Mouse (Mus musculus): ENCODE results near the gene Scai. TPM values are rescaled to one million over a fixed set of nuclear protein-coding genes. Genes with fewer than 3 reads are reported as not detected.

The Scai gene
- polyA plus RNA-seq, 1 experiment from 2014 or later: 16.6 TPM

- peaks cover 5% of the 10 kb centered on the region; the same call in 1 of the 2 replicates for H3K36me3 ChIP-seq (ENCODE audit: control insufficient read depth, insufficient read depth, low read length)
- H3K4me2 ChIP-seq (replicated peaks; ENCODE audit: low read depth, low read length): no peak overlapping the region
- H3K4me1 ChIP-seq (ENCODE audit: control insufficient read depth, insufficient read depth, low read length): no peaks in the 10 kb centered on the region
- no peak for ATAC-seq (ENCODE audit: insufficient number of reproducible peaks, insufficient read depth, low FRiP score, low read depth)
- 88% methylated on average over 4 of the region's 4 CpGs for WGBS
- H3K9me3 ChIP-seq (ENCODE audit: control insufficient read depth, low read depth, low read length): no peaks in the 10 kb centered on the region
- H3K27ac ChIP-seq (ENCODE audit: low read length): no peak overlapping the region
- no peak overlapping the region for H3K9ac ChIP-seq (replicated peaks; ENCODE audit: low read depth, low read length)
- no peaks in the 10 kb centered on the region for H3K27me3 ChIP-seq (ENCODE audit: control insufficient read depth, insufficient read depth, low read length)
- no peak overlapping the region for H3K4me3 ChIP-seq (ENCODE audit: low read depth, low read length)
Observed at GRCm38 (mm10) chr2:39210738-39211137, 20.2 kb upstream of the Scai start.

DNA sequence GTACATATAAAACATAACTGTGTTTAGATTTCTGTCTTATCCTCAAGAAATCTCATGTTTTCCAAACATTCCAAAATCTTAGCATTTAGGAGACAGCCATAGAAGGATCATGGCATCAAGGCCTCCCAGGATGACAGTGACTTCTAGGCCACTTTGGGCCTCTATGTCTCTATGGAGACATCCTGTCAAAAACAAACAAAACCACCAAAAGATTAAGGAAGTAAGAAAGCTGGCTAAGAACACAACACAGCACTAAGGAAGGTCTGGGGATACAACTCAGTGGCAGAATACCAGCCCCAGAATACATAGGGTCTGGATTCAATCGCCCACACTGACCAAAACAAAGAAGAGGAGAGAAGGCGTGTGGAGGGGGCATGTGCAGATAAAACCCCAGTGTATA is 12.8 kb upstream of the Scai start:
- no peak for ATAC-seq (ENCODE audit: insufficient number of reproducible peaks, insufficient read depth, low FRiP score, low read depth)
- 88% methylated on average over 2 of the region's 2 CpGs for WGBS
- no peak overlapping the region for H3K9ac ChIP-seq (replicated peaks; ENCODE audit: low read depth, low read length)
- H3K36me3 ChIP-seq (ENCODE audit: control insufficient read depth, insufficient read depth, low read length): peaks cover 17% of the 10 kb centered on the region; the same call in 1 of the 2 replicates
- H3K27ac ChIP-seq (ENCODE audit: low read length): no peak overlapping the region
- H3K4me2 ChIP-seq (replicated peaks; ENCODE audit: low read depth, low read length): no peak overlapping the region
- no peaks in the 10 kb centered on the region for H3K4me1 ChIP-seq (ENCODE audit: control insufficient read depth, insufficient read depth, low read length)
- no peak overlapping the region for H3K4me3 ChIP-seq (ENCODE audit: low read depth, low read length)
- H3K9me3 ChIP-seq (ENCODE audit: control insufficient read depth, low read depth, low read length): no peaks in the 10 kb centered on the region
- no peaks in the 10 kb centered on the region for H3K27me3 ChIP-seq (ENCODE audit: control insufficient read depth, insufficient read depth, low read length)

GRCm38 (mm10) chr2:39194809-39195208 is 4.3 kb upstream of the Scai start:
- H3K27ac ChIP-seq (ENCODE audit: low read length): no peak overlapping the region
- WGBS: 89% methylated on average over 2 of the region's 2 CpGs
- H3K36me3 ChIP-seq (ENCODE audit: control insufficient read depth, insufficient read depth, low read length): peaks cover 16% of the 10 kb centered on the region; the same call in 1 of the 2 replicates
- H3K27me3 ChIP-seq (ENCODE audit: control insufficient read depth, insufficient read depth, low read length): no peaks in the 10 kb centered on the region
- no peak overlapping the region for H3K4me2 ChIP-seq (replicated peaks; ENCODE audit: low read depth, low read length)
- no peak for ATAC-seq (ENCODE audit: insufficient number of reproducible peaks, insufficient read depth, low FRiP score, low read depth)
- H3K4me1 ChIP-seq (ENCODE audit: control insufficient read depth, insufficient read depth, low read length): no peaks in the 10 kb centered on the region
- no peak overlapping the region for H3K9ac ChIP-seq (replicated peaks; ENCODE audit: low read depth, low read length)
- no peak overlapping the region for H3K4me3 ChIP-seq (ENCODE audit: low read depth, low read length)
- H3K9me3 ChIP-seq (ENCODE audit: control insufficient read depth, low read depth, low read length): no peaks in the 10 kb centered on the region

DNA sequence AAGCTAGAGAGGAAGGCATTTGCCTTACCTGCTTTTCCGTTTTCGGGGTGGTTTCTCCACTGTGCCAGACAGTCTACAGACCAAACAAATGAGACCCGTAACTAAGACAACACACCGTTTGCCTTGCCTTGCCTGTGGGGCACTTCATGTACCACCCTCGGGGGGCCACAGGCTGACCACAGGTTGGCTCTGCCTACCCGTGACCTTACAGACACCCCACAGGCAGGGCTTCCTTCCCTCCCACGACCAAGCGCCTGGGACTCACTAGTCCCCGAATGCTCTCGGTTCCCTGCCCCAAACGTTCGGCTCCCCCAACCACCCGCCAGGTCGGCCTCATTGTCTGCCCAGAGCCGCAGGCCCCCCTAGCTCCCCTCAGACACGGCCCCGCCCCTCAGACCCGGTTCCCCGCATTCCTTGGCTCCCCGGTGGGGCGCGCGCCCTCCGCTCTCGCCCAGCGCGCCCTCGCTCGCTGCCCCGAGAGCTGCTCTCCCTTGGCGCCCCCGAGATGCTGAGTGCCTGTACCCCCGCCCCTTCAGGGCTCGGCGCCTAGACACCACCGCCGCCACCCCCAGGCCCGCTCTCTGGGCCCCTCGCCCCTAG is 473 bp downstream of the Scai start:
- ATAC-seq (ENCODE audit: insufficient number of reproducible peaks, insufficient read depth, low FRiP score, low read depth): peak; percentile 79
- Histone ChIP-seq H3K27ac (ENCODE audit: low read length) (peak overlapping the region; percentile 93), H3K4me1 (ENCODE audit: control insufficient read depth, insufficient read depth, low read length) (peaks cover 5% of the 10 kb centered on the region; the same call in 1 of the 2 replicates), H3K27me3 (ENCODE audit: control insufficient read depth, insufficient read depth, low read length) (no peaks in the 10 kb centered on the region), H3K9me3 (ENCODE audit: control insufficient read depth, low read depth, low read length) (no peaks in the 10 kb centered on the region), H3K4me2 (replicated peaks; ENCODE audit: low read depth, low read length) (peak overlapping the region; percentile 68), H3K36me3 (ENCODE audit: control insufficient read depth, insufficient read depth, low read length) (peaks cover 3% of the 10 kb centered on the region; the same call in 1 of the 2 replicates), H3K4me3 (ENCODE audit: low read depth, low read length) (peak overlapping the region; percentile 81), H3K9ac (replicated peaks; ENCODE audit: low read depth, low read length) (peak overlapping the region; percentile 54)
- WGBS: under 1% methylated on average over 39 of the region's 39 CpGs

GRCm38 (mm10) chr2:39185942-39186341 is 4.6 kb downstream of the Scai start:
- no peak overlapping the region for H3K4me2 ChIP-seq (replicated peaks; ENCODE audit: low read depth, low read length)
- H3K4me1 ChIP-seq (ENCODE audit: control insufficient read depth, insufficient read depth, low read length): peaks cover 5% of the 10 kb centered on the region; the same call in 1 of the 2 replicates
- peaks cover 3% of the 10 kb centered on the region; the same call in 1 of the 2 replicates for H3K36me3 ChIP-seq (ENCODE audit: control insufficient read depth, insufficient read depth, low read length)
- H3K4me3 ChIP-seq (ENCODE audit: low read depth, low read length): no peak overlapping the region
- 78% methylated on average over 3 of the region's 3 CpGs for WGBS
- no peak overlapping the region for H3K9ac ChIP-seq (replicated peaks; ENCODE audit: low read depth, low read length)
- no peak overlapping the region for H3K27ac ChIP-seq (ENCODE audit: low read length)
- no peaks in the 10 kb centered on the region for H3K9me3 ChIP-seq (ENCODE audit: control insufficient read depth, low read depth, low read length)
- no peak for ATAC-seq (ENCODE audit: insufficient number of reproducible peaks, insufficient read depth, low FRiP score, low read depth)
- no peaks in the 10 kb centered on the region for H3K27me3 ChIP-seq (ENCODE audit: control insufficient read depth, insufficient read depth, low read length)

DNA sequence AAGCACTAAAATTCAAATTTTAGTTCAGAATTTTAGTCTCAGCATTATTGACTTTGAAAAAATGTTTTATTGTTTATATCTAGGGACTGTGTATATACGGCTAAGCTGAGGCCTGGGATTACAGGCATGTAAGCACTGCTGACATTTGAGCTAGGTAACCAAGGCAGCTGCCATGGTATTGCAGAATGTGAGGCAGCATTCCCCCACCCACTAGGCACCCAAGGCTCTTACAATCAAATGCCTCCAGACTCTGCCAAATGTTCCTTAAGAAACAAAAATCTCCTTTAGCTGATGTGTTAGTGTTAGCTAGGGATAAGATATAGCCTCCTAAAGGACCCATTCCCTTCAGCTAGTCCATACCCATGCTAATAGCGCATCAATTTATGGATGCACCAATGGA is 6.9 kb downstream of the Scai start:
- H3K4me3 ChIP-seq (ENCODE audit: low read depth, low read length): no peak overlapping the region
- peaks cover 6% of the 10 kb centered on the region; the same call in 1 of the 2 replicates for H3K36me3 ChIP-seq (ENCODE audit: control insufficient read depth, insufficient read depth, low read length)
- no peak overlapping the region for H3K4me2 ChIP-seq (replicated peaks; ENCODE audit: low read depth, low read length)
- peaks cover under 1% of the 10 kb centered on the region; the same call in 1 of the 2 replicates for H3K4me1 ChIP-seq (ENCODE audit: control insufficient read depth, insufficient read depth, low read length)
- no peaks in the 10 kb centered on the region for H3K9me3 ChIP-seq (ENCODE audit: control insufficient read depth, low read depth, low read length)
- no peak overlapping the region for H3K9ac ChIP-seq (replicated peaks; ENCODE audit: low read depth, low read length)
- no peak overlapping the region for H3K27ac ChIP-seq (ENCODE audit: low read length)
- no peak for ATAC-seq (ENCODE audit: insufficient number of reproducible peaks, insufficient read depth, low FRiP score, low read depth)
- 77% methylated on average over 2 of the region's 2 CpGs for WGBS
- no peaks in the 10 kb centered on the region for H3K27me3 ChIP-seq (ENCODE audit: control insufficient read depth, insufficient read depth, low read length)

GRCm38 (mm10) chr2:39160996-39161395 is 29.5 kb downstream of the Scai start:
- Histone ChIP-seq H3K4me1 (ENCODE audit: control insufficient read depth, insufficient read depth, low read length) (no peaks in the 10 kb centered on the region), H3K9me3 (ENCODE audit: control insufficient read depth, low read depth, low read length) (no peaks in the 10 kb centered on the region), H3K27ac (ENCODE audit: low read length) (no peak overlapping the region), H3K4me2 (replicated peaks; ENCODE audit: low read depth, low read length) (no peak overlapping the region), H3K9ac (replicated peaks; ENCODE audit: low read depth, low read length) (no peak overlapping the region), H3K4me3 (ENCODE audit: low read depth, low read length) (no peak overlapping the region), H3K27me3 (ENCODE audit: control insufficient read depth, insufficient read depth, low read length) (no peaks in the 10 kb centered on the region), H3K36me3 (ENCODE audit: control insufficient read depth, insufficient read depth, low read length) (no peaks in the 10 kb centered on the region)
- 86% methylated on average over 1 of the region's 1 CpGs for WGBS
- no peak for ATAC-seq (ENCODE audit: insufficient number of reproducible peaks, insufficient read depth, low FRiP score, low read depth)

DNA sequence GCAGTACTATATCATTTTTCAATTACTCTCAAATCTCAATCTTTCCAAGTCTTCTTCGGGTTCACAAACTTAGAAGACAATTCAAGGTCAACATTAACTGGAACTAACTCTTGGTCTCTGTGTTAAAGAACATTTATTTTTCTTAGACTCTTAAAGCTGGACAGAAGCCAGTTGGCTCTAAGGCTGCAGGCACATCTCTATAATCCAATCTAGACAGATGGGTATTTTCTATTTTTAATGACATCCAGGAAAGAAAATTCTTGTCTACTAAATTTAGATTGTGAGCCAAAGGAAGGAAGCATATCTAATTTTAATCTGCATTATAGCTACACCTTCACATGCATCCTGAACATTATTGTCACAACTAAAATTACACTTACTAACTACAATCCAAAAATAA is 32.6 kb downstream of the Scai start:
- Histone ChIP-seq H3K36me3 (ENCODE audit: control insufficient read depth, insufficient read depth, low read length) (no peaks in the 10 kb centered on the region), H3K4me1 (ENCODE audit: control insufficient read depth, insufficient read depth, low read length) (no peaks in the 10 kb centered on the region), H3K4me2 (replicated peaks; ENCODE audit: low read depth, low read length) (no peak overlapping the region), H3K27me3 (ENCODE audit: control insufficient read depth, insufficient read depth, low read length) (no peaks in the 10 kb centered on the region), H3K9me3 (ENCODE audit: control insufficient read depth, low read depth, low read length) (no peaks in the 10 kb centered on the region), H3K9ac (replicated peaks; ENCODE audit: low read depth, low read length) (no peak overlapping the region), H3K4me3 (ENCODE audit: low read depth, low read length) (no peak overlapping the region), H3K27ac (ENCODE audit: low read length) (no peak overlapping the region)
- WGBS: 35% methylated on average over 1 of the region's 1 CpGs
- no peak for ATAC-seq (ENCODE audit: insufficient number of reproducible peaks, insufficient read depth, low FRiP score, low read depth)

DNA sequence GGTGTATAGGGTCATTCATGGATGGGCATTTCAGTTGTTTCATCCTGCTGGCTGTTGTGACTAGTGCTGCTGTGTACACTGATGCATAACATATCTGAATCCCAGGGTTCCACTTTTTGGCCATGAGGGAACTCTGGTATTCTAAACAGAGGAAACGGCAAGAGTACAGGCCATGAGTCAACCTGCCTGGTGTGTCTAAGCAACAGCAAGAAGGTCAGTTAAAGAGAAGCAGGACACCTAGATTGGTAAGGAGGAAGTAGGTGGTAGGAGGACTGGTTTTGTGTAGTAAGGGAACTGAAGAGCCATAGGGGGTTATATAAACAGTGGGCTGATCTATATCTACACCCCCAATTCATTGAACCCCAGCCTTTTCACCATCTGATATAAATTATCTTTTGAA is 33.7 kb downstream of the Scai start:
- Histone ChIP-seq H3K4me3 (ENCODE audit: low read depth, low read length) (no peak overlapping the region), H3K36me3 (ENCODE audit: control insufficient read depth, insufficient read depth, low read length) (no peaks in the 10 kb centered on the region), H3K9me3 (ENCODE audit: control insufficient read depth, low read depth, low read length) (no peaks in the 10 kb centered on the region), H3K27ac (ENCODE audit: low read length) (no peak overlapping the region), H3K27me3 (ENCODE audit: control insufficient read depth, insufficient read depth, low read length) (no peaks in the 10 kb centered on the region), H3K4me1 (ENCODE audit: control insufficient read depth, insufficient read depth, low read length) (no peaks in the 10 kb centered on the region), H3K4me2 (replicated peaks; ENCODE audit: low read depth, low read length) (no peak overlapping the region), H3K9ac (replicated peaks; ENCODE audit: low read depth, low read length) (no peak overlapping the region)
- ATAC-seq (ENCODE audit: insufficient number of reproducible peaks, insufficient read depth, low FRiP score, low read depth): no peak
- WGBS: 52% methylated on average over 1 of the region's 1 CpGs
